10 mouse cellular contexts compared by ENCODE assay signal in the genomic region with DNA sequence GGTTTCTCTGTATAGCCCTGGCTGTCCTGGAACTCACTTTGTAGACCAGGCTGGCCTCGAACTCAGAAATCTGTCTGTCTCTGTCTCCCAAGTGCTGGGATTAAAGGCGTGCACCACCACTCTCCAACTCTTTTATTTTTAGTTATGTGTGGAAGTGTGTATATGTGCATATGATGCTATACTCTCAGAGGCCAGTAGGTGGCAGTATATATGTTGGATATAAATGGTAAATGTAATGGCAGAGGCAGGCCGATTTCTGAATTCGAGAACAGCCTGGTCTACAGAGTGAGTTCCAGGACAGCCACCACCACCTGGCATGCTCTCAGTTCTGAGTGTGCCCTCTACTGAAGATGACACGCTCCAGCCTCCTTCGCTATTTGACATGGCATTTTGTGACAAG.
DNase-seq lines count a peak whose midpoint lies in the region; ATAC-seq lines count a peak whose summit lies in the region.
"Had no signal": no experiment of that assay in that cellular context is flagged by ENCODE, and none has a peak within 500 bp of the region (broad histone marks: within the 10 kb centered on the region; RNA-seq: fewer than 3 reads in every experiment).

No protein-coding gene starts in this region.

- H3K4me3 ChIP-seq in hindbrain, embryonic 11.5 days (ENCODE audit: low read depth, low read length), result no peak overlapping the region
- no peak overlapping the region for H3K4me3 ChIP-seq in hindbrain, embryonic 12.5 days
- no peak overlapping the region for H3K4me3 ChIP-seq in midbrain, embryonic 11.5 days (ENCODE audit: low read depth, low read length)
- H3K4me3 ChIP-seq: embryonic facial prominence, embryonic 13.5 days had no signal

- no peaks in the 10 kb centered on the region for H3K27me3 ChIP-seq in hindbrain, embryonic 11.5 days (ENCODE audit: control insufficient read depth, insufficient read depth, low read length)
- no peaks in the 10 kb centered on the region for H3K27me3 ChIP-seq in hindbrain, embryonic 12.5 days
- no peaks in the 10 kb centered on the region for H3K27me3 ChIP-seq in midbrain, embryonic 11.5 days (ENCODE audit: control insufficient read depth, insufficient read depth, low read length)
- H3K27me3 ChIP-seq: embryonic facial prominence, embryonic 13.5 days had no signal

- H3K36me3 ChIP-seq in hindbrain, embryonic 11.5 days (ENCODE audit: control insufficient read depth, insufficient read depth, low read length), result no peaks in the 10 kb centered on the region
- no peaks in the 10 kb centered on the region for H3K36me3 ChIP-seq in hindbrain, embryonic 12.5 days
- H3K36me3 ChIP-seq in midbrain, embryonic 11.5 days (ENCODE audit: control insufficient read depth, insufficient read depth, low read length), result no peaks in the 10 kb centered on the region
- H3K36me3 ChIP-seq: embryonic facial prominence, embryonic 13.5 days had no signal

- no peaks in the 10 kb centered on the region for H3K9me3 ChIP-seq in hindbrain, embryonic 11.5 days (ENCODE audit: control insufficient read depth, low read length)
- no peaks in the 10 kb centered on the region for H3K9me3 ChIP-seq in hindbrain, embryonic 12.5 days (replicated peaks)
- no peaks in the 10 kb centered on the region for H3K9me3 ChIP-seq in midbrain, embryonic 11.5 days (ENCODE audit: control insufficient read depth, low read length)
- H3K9me3 ChIP-seq: embryonic facial prominence, embryonic 13.5 days had no signal

- H3K4me1 ChIP-seq in hindbrain, embryonic 11.5 days (replicated peaks; ENCODE audit: control insufficient read depth, insufficient read depth, low read length), result no peaks in the 10 kb centered on the region
- H3K4me1 ChIP-seq in hindbrain, embryonic 12.5 days, result no peaks in the 10 kb centered on the region
- no peaks in the 10 kb centered on the region for H3K4me1 ChIP-seq in midbrain, embryonic 11.5 days (ENCODE audit: control insufficient read depth, insufficient read depth, low read length)
- H3K4me1 ChIP-seq: embryonic facial prominence, embryonic 13.5 days had no signal

- ATAC-seq in hindbrain, embryonic 11.5 days (ENCODE audit: low FRiP score), result no peak
- ATAC-seq in hindbrain, embryonic 12.5 days (ENCODE audit: low FRiP score), result no peak
- ATAC-seq in common myeloid progenitor, adult 5-6 weeks (replicated peaks; ENCODE audit: low read depth, poor library complexity, severe bottlenecking), result peak; percentile 89
- no peak for ATAC-seq in erythroid progenitor cell, adult 5-6 weeks (replicated peaks; ENCODE audit: low FRiP score, poor library complexity, severe bottlenecking)
- ATAC-seq in midbrain, embryonic 11.5 days (ENCODE audit: low FRiP score), result no peak

- peak; percentile 19 for DNase-seq in hindbrain, embryonic 11.5 days (ENCODE audit: low spot score)
- DNase-seq in spleen, adult 12 weeks (ENCODE audit: low spot score), result peak; percentile 1
- DNase-seq in spleen, postnatal 4 days (ENCODE audit: low spot score in 2 of 2), result no peak
- DNase-seq in thymus, postnatal 25 days, result peak; percentile 13
- DNase-seq in midbrain, embryonic 11.5 days (ENCODE audit: low spot score, missing footprints), result no peak

- no peak overlapping the region for H3K9ac ChIP-seq in hindbrain, embryonic 11.5 days (ENCODE audit: low read depth, low read length)
- no peak overlapping the region for H3K9ac ChIP-seq in hindbrain, embryonic 12.5 days
- no peak overlapping the region for H3K9ac ChIP-seq in midbrain, embryonic 11.5 days (ENCODE audit: low read length)
- H3K9ac ChIP-seq: embryonic facial prominence, embryonic 13.5 days had no signal

- WGBS in hindbrain, embryonic 11.5 days, result 83% methylated on average over 6 of the region's 6 CpGs
- WGBS in hindbrain, embryonic 12.5 days, result 92% methylated on average over 6 of the region's 6 CpGs
- WGBS in midbrain, embryonic 11.5 days, result 88% methylated on average over 6 of the region's 6 CpGs

- no peak overlapping the region for H3K27ac ChIP-seq in hindbrain, embryonic 11.5 days (ENCODE audit: low read depth, low read length)
- H3K27ac ChIP-seq in hindbrain, embryonic 12.5 days, result no peak overlapping the region
- H3K27ac ChIP-seq in midbrain, embryonic 11.5 days (ENCODE audit: low read depth, low read length), result no peak overlapping the region
- H3K27ac ChIP-seq: embryonic facial prominence, embryonic 13.5 days; macrophage had no signal

- H3K4me2 ChIP-seq in hindbrain, embryonic 11.5 days (replicated peaks; ENCODE audit: low read depth, low read length), result no peak overlapping the region
- no peak overlapping the region for H3K4me2 ChIP-seq in hindbrain, embryonic 12.5 days (replicated peaks)
- no peak overlapping the region for H3K4me2 ChIP-seq in midbrain, embryonic 11.5 days
- H3K4me2 ChIP-seq: embryonic facial prominence, embryonic 13.5 days had no signal

Comparison
In these comparisons a context has a peak if more than half of its experiments do, and no peak if none do; other contexts are left out.
1. DNase-seq: peak in hindbrain, embryonic 11.5 days (single experiment), spleen, adult 12 weeks (single experiment) and thymus, postnatal 25 days (single experiment); none in spleen, postnatal 4 days (0 of 2) and midbrain, embryonic 11.5 days (single experiment).